Mouse (Mus musculus) naive thymus-derived CD4-positive, alpha-beta T cell, adult 2 months (primary cell): ENCODE measurements around the gene Emilin2.
"Not testable (repeated sequence)": the region's sequence is repeated elsewhere in the genome, so short reads cannot be mapped to it uniquely, and the experiment has no call there.

Source experiments
- DNase-seq: peaks from one replicate; pipeline ENCODE4 v3.0.0-alpha.2; 2011; ENCODE audit warnings: low read depth

Gene Emilin2

DNA sequence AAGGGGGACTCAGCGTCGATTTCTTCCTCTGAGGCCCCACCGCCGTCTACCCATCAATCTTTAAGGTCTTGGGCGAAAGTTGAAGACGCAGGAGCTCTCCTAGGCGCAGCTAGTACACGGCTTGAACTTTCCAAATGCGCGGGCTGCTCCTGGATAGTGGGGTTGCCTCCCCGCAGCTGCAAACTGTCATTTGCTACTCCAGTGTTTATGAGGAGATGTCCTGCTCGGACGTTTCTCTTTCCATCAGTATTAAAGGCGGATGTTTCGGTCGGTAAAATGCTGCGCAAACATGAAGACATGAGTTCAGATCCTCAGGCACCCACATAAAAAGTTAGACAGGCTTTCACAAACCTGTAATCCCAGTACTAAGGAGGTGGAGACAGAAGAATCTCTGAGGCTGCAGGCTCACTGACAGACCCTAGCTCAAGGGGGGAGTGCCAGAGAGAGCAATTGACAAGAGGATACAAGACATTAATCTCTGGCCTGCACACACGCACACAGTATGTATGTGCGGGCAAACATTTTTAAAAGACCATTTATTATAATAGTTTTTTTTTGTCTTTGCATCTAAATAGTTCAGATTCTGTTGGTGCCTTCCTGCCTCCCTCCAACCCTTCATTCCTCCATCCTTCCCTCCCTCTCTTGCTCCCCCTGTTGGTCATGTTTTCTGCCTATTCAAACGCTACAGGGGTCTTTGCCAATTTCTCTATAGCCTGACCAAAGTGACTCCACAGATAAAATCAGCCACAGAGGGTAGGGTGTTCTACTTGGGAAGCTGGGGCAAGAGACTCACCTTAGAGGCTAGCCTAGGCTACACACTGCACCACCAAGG lies at the start of gene Emilin2:
Gene Emilin2, minus strand, starts transcription at position 639 of the 832 bp plus-strand sequence.
- peak; percentile 25 for DNase-seq

GRCm38 (mm10) chr17:71355526-71355925 lies 43.7 kb upstream of the Emilin2 start:
- DNase-seq = no peak

DNA sequence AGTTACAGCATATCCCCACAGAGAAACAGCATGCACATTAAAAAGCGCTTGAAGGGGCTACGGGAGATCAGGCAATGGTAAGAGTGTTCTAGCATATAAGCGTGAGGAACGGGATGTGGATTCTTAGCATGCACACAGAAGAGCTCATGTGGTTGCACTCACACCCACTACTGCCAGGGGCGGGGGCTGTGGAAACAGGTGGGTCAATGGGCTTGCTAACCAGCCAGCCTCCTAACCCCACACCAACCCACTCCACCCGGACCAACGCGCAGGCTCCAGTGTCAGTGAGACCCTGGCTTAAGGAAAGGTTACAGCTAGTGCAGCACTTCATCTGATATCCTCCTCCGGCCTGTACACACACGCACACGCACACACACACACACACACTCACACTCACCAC lies 42.4 kb upstream of the Emilin2 start:
- no peak for DNase-seq

- DNase-seq = no peak
These were observed 36.4 kb upstream of the Emilin2 start for GRCm38 (mm10) chr17:71348188-71348587.

- DNase-seq = no peak
These were observed 30.2 kb upstream of the Emilin2 start for GRCm38 (mm10) chr17:71342006-71342405.

GRCm38 (mm10) chr17:71338627-71339026 lies 26.8 kb upstream of the Emilin2 start:
- no peak for DNase-seq

GRCm38 (mm10) chr17:71337546-71337945 lies 25.8 kb upstream of the Emilin2 start:
- no peak for DNase-seq

GRCm38 (mm10) chr17:71336421-71336820 lies 24.6 kb upstream of the Emilin2 start:
- DNase-seq = no peak

GRCm38 (mm10) chr17:71332298-71332697 lies 20.5 kb upstream of the Emilin2 start:
- no peak for DNase-seq

GRCm38 (mm10) chr17:71320731-71321130 lies 9.0 kb upstream of the Emilin2 start:
- not testable (repeated sequence) for DNase-seq

DNA sequence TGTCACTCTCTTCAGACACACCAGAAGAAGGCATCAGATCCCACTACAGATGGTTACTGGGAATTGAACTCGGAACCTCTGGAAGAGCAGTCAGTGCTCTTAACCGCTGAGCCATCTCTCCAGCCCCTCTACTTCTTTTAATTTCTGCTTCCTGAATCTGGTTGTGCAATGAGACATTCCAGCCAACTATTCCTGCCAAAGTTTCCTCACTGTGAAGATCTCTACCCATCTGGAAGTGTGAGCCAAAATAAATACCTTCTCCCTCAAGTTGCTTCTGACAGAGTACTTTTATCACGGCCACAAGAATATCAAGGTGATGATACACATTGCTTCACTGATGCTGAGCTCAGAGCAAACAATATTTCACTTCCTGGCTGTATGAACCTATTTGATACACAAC lies 7.6 kb upstream of the Emilin2 start:
- no peak for DNase-seq

GRCm38 (mm10) chr17:71317571-71317970 lies 5.8 kb upstream of the Emilin2 start:
- DNase-seq = no peak

GRCm38 (mm10) chr17:71314315-71314714 lies 2.5 kb upstream of the Emilin2 start:
- DNase-seq = no peak

DNA sequence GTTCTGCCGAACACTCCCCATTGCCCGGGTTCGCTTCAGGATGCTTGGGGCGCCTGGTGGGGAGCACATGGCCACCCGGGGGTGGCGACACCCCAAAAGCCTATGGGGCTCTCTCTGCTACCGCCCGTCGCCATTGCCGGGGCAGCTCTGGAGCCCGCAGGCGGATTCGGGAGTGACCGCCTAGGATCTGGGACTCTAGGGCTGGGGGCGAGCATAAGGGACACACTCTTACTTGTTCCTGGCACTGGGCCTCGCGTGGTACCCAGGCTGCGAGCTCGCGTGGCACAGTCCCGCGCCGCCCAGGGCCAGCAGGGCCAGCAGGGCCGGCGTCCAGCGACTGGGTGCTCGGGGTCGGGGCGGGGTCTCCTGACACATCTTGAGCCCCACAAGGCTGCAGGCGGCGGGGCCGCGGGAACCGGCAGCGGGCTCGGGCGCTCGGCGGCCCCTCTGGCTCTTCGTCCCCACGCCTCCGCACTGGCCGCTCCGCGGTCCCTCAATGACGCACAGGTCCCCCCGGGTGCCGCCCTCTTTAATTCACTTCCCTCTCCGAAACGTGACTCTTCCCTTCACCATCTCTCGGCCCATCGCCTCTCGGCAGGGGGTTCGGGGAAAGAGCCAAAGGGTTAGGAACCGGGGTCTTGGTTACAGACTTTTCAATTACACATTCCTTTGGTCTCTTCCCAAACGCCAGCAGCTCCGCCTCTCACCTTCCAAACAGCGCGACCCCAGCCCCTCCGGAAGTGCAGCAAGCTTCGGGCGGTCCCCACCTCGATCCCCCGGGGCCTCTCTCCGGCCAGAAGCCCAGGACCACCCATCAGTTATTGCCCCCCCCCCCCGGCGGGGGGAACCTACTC lies 1.1 kb downstream of the Emilin2 start:
- DNase-seq = no peak

- no peak for DNase-seq
These were observed 1.9 kb downstream of the Emilin2 start for GRCm38 (mm10) chr17:71309711-71310485.

DNA sequence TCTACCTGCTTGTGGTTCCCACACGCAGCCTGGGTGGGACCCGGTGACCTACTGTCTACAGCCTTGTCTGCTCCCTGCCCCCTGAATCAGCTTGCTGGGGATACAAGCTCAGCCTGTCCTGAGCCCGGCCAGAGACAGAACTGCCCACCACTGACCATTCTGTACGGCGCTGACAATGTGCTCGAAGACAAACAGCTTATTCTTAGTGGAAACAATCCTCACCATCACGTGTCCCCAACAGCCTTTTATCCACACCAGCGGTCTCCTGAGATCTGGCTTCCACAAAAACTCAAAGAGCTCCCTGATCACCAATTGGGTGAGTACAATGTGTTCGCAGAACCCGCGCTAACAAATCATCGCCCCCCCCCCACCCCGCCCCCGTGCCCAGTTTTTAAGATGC lies 2.6 kb downstream of the Emilin2 start:
- no peak for DNase-seq

- no peak for DNase-seq
These were observed 3.5 kb downstream of the Emilin2 start for GRCm38 (mm10) chr17:71308296-71308695.

GRCm38 (mm10) chr17:71307251-71307790 lies 4.5 kb downstream of the Emilin2 start:
- DNase-seq = no peak

- no peak for DNase-seq
These were observed 5.1 kb downstream of the Emilin2 start for GRCm38 (mm10) chr17:71306716-71307115.

DNA sequence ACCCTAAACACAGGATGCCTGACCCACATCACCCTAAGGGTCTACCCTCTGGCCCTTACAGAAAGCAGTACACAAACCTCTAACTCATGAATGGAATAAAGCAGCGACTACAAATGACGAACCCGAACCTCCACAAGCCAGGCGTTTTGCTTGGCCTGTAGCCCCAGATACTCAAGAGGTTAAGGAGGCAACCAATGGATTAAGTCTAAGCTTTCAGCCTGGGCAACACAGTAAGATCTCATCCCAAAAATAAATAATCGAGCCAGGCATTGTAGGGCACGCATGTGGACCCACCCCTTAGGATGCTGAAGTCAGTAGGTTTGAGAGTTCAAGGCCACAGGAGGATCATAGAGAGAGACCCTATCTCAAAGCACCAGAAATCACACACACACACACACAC lies 5.7 kb downstream of the Emilin2 start:
- DNase-seq = no peak

DNA sequence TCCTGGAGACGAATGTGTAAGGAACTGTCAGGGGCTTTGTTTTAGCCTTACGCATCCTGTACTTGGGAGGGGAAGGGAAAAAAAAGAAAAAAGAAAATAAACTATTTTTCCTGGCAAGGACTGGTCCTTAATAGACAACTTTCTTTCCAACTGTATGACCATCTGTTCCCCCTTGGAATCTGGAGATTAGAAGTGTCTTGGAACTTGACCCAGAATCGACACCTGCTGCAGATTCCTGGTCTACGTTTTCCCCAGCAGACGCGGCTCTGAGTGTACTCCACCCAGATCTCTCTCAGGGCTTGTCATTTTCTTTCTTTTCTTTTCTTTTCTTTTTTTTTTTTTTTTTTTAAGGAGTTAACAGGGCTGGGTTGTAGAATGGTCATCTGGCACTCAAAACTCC lies 8.3 kb downstream of the Emilin2 start:
- no peak for DNase-seq

GRCm38 (mm10) chr17:71301413-71301812 lies 10.4 kb downstream of the Emilin2 start:
- no peak for DNase-seq
